Mouse (Mus musculus): Measurements from ENCODE around the gene Fadd.

The Fadd gene

DNA sequence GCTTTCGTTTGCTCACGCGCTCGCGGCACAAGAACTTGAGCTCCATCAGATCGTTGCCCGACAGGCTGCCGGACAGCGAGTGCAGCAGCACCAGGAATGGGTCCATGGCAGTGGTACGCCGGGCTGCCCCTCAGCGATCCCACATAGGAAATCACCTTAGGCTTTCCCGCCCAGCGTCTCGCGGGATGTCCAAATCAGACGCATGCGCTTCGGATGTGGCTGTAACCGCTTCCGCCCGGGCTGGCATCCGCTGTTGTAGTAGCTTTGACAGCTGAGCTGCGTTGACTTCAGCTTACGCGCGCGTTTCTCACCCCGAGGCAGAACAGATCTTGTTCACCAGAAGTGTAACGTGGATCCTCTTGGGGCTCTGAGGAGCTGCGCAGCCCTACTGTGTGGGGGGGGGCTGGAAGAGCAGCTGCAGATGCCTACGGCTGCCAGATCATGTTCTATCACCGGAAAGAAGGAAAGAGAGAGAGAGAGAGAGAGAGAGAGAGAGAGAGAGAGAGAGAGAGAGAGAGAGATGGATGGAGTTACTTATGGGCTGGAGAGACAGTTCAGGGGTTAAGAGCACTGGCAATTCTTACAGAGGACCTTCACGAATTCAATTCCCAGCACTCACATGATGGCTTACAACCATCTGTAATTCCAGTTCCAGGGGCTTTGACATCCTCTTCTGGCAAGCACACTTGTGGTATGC, at the start of gene Fadd:
Fadd (minus strand) TSS at position 180 of the 697 bp plus-strand sequence.
- DNase-seq (ENCODE audit: extremely low read depth, low read depth), result peak; percentile 86

DNA sequence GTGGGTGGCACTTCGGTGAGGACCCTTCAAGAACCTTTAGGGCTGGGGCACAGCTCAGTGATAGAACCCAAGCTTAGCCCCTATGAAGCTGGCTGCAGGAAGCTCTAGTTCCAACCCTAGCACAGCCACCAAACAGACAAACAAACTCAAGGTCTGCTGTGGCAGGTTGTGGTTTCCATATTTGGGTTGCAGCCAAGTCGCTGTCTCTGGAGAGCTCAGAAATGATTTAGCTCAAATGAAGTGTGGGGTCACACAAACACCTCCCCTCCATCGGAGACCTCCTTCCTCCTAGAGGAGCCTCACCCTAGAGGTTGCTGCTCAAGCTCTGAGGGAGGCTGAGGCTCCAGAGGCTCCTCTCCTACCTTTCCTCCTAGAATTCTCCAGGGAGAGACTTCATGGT, 48.4 kb upstream of the Fadd start:
- no peak for DNase-seq (ENCODE audit: extremely low read depth, low read depth)

DNA sequence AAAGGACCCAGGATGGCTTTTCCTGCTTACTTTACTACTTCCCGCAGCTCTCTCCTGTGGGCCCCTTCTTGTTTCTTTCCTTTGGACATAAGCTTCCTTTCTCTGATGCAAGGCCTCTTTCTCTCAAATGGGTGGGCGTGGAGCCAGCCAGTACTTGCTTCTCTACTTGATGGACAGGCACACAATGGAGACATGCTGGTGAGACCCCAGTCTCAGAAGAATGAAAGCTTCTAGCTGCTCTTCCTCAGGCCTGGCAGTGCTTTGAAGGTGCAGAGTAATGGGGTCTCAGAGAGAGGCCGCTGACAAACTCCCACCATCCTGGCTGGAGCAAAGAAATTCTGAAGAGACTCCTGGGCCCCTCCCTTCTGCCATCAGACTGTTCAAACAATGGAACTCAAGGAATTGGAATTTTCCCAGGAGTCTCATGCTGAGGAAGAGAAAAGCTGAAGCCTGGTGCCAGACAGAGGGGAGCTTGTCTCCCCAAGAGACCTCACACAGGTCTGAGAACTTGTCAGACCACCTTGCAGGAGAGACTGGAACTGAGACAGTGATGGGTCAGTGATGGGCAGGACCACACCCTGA, 46.2 kb upstream of the Fadd start:
- DNase-seq (ENCODE audit: extremely low read depth, low read depth), result no peak

DNA sequence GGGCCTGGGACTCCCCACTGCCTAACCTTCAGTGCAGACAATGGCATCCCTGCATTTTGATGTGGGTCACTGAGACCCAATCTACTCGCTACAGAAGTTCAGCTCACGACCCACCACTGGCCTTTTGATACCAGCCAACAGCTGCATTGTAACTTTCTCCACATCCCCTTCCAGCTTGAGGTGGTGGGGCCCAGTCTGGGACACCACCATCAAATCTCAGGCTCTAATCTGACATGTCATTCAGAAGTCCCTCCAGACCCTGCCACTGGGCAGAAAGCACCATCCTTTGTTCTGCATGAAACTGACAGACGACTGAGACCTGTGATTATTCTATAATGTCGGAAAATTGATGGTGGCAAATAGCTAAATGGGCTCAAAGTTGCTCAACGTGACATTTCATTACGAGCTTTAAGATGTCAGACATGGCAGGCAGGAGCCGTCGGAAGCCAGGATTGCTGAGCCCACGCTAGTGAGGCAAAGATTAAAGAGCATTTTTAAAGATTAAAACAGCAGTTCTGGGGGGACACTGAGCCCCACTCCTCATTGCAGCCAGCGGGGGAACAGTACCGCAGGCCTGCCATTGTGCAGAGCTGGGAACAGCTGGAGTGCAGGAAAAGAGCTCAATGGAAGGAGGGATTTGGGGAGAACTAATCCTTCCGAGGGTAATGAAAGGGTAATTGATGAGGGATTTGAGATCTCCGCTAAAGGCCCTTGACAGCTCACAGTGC, 45.5 kb upstream of the Fadd start:
- DNase-seq (ENCODE audit: extremely low read depth, low read depth), result no peak

DNA sequence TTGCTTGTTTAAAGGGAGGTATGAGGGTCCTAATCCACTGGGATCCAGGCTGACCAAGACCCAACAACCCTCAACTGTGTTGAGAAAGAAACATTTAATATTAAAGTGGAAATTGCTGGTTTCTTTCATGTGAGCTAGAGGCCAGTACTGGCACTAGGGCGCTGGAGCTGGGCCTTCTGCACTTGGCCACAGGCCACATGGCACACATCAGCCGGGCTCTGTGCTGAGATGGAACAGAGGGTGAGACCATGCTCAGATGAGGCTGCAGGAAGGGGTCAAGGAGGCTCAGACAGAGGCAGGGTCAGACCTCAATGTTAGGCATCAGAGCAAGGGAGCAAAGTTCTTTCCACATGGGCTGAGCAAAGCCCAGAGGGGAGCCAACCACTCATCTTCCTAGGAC, 43.8 kb upstream of the Fadd start:
- DNase-seq (ENCODE audit: extremely low read depth, low read depth), result no peak

DNA sequence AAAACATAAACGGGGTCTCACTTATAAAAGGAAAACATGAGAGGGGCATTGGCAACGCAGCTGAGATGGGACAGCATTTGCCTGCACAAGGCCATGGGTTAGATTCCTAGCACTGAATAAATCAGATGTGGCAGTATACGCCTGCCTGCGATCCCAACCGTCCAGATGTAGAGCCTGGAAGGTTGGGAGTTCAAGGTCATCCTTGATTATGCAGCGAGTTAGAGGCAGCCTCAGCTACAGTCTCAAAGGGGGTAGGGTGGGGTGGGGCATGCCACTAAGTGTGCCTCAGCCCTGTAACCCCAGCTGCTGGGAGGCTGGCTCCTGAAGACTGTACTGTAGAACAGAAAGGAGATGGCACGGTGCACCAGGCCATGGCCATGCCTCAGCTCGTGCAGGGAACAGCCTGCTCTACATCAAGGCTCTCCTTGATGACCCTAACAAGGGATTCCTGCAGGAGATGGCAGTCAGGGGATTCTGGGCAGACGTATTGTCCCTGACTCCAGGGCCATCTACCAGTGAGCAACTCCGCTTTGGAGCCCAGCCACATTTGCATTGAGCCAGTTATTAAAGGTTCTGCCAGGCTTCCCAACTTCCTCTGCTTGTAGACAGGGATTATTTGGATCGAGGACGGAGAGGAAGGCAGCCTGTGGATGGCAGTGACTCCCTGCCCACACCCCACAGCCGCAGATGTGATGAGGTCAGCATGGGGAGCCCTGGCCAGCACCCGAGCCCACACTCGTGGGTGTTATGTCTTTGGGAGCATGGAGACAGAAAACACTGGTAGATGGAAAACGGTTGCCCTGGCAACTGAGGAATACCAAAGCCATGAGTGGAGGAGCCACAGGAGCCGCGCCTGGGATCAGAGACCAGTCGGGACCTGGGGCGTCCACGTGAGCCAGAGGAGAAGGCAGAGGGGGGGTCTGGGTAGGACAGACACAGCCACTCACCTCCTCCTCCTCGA, 38.7 kb upstream of the Fadd start:
- no peak for DNase-seq (ENCODE audit: extremely low read depth, low read depth)

DNA sequence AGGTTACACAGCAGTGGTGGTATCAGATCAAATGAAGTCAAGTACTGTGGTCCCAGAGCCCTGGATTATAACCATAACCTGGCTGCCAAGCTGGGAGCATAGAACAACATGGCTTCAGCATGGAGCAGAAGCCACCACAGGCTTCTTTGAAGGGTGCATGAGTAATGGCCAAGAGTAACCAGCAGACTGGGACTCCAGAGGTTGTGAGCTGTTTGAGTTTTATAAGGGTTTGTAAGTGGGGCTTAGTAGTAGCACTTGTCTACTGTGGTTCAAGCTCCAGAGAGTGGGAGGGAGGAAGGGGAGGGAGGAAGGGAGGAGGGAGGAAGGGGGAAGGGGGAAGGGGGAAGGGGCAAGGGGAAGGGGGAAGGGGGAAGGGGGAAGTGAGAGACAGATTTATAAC, 38.1 kb upstream of the Fadd start:
- DNase-seq (ENCODE audit: extremely low read depth, low read depth), result no peak

DNA sequence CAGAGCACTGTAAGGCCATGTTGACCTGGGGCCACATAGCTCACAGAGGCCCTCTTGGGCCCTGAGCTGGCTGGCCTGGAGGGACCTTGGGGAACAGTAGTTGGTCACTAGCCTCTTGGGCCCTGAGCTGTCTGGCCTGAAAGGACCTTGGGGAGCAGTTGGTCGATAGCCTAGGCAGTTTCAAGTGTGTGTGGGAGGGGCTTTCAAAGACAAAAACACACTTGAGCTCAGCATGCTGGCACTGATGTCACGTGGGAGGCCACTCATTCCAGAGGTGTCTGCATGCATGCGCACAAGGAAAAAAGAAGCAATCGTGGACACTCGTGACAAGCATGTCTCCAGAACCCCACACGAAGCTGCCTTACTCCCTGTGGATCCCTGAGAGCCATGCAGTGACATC, 33.1 kb upstream of the Fadd start:
- DNase-seq (ENCODE audit: extremely low read depth, low read depth), result no peak

DNA sequence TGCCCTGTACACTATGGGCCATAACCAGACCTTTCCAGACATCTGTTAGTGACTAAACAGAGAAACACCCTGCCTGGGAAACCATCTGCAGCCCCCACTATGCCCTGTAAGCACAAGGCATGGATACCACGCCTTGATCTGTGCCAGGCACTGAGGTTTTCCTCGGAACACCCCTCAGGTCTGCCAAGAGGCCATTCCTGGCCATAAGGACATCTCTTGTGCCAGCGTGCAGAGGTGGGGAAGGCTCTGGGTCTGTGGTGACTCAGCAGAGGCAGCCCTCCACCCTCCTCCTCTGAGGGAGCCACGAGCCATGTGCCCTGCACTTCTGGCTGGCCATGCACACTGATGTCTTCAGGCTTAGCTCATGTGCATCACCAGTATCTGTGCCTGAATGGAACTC, 30.6 kb upstream of the Fadd start:
- DNase-seq (ENCODE audit: extremely low read depth, low read depth), result no peak

DNA sequence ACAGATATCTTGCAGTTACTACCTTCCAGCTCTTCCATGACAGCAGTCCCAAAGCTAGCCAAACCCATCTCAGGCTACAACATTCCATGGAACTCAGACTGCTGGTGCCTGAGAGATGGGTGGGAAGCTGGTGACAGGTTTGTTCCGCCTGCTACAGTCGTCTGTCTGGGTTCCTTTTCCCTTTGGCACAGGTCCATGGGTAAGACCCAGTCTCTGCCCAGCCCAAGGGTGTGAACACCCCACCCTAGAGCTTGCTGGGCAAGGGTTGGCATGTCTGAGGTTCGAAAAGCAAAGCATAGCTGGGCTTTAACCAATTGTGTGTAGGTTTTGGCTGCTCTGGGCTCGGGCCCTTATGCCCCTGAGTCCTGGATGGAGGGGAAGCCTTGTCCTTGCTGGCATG, 30.1 kb upstream of the Fadd start:
- DNase-seq (ENCODE audit: extremely low read depth, low read depth), result no peak

DNA sequence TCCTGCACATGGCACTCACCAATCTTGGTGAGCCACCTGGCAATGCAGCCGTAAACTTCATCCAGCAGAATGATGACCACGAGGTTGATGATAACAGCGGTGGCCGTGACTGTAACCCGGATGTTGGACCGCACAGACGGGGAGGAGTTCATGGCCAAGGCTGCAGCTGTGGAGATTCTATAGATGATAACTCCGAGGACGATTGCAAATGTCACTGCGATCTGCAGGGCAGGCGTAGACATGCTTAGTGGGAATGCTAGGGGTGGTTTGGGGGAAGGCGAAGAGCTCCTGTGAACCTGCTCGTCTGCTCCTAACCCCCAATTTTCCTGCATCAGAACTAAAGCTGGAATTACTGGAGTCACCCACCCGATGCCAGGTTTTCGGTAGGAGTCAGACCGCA, 29.3 kb upstream of the Fadd start:
- DNase-seq (ENCODE audit: extremely low read depth, low read depth), result no peak

DNA sequence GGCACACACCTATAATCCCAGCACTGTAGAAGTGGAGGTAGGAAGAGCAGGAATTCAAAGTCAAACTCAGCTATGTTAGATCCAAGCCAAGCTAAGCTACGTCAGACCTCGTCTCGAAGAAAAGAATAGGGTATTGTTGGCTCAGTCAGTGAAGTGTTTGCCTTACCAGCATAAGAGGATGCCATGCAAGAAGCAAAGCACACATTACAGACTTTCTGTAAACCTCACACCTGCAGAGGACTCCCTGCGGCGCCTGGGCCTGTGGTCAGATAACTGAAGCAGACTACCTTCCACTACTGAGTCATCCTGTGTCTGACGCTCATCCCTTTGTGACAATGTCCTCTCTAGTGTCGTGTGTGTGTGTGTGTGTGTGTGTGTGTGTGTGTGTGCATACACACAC, 27.3 kb upstream of the Fadd start:
- DNase-seq (ENCODE audit: extremely low read depth, low read depth), result no peak

DNA sequence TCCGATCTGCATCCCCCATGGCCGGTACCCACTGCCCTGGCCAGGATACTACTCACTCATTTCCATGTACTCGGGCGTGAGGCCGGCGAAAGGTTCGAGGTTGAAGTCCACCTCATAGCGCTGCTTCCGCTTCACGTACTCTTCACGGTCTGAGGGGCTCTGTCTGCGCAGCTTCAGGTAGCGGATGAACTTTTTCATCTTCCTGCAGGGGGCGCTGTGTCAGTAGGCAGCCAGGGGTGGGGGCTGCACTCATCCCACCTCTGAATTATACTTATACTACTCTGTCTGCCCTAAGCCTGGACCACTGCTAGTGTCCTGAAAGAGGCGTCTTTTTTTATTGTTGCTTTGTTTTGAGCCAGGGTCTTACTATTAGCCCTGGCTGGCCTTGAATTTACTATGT, 25.6 kb upstream of the Fadd start:
- no peak for DNase-seq (ENCODE audit: extremely low read depth, low read depth)

DNA sequence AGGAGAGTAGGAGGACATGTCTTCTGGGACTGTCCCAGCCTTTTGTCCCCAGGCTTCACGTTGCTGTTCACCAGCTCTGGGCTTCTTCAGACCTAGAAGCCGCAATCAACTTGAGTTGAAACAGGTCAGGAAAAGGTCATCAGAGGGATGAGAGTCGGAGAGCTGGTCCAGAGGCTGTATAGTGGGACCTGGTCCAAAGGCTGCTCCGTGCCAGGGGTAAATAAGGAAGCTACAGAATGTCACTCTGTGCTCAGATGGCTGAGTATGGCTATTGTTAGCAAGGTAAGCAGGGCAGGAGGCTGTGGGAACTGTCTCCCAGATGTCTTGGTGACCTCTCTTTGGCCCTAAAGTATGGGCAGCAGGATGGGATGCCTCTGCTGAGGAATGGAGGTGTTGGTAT, 22.5 kb upstream of the Fadd start:
- DNase-seq (ENCODE audit: extremely low read depth, low read depth), result no peak

DNA sequence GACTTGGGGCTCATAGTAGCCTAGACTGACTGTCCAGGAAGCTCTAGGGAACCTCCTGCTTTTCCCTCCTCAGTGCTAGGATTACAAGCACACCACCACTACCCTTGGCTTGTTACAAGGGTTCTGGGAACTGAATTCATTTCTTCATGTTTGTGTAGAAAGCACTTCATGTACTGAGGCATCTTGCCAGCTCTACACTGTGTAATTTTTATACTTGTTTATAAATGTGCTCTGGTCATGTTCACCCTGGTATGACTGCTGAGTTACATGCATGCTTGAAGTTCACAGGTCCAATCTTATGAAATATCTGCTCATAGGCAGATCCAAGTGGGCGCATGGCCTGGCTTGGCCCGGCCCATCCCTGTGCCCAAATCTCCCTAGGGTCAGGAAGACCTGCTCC, 22.0 kb upstream of the Fadd start:
- no peak for DNase-seq (ENCODE audit: extremely low read depth, low read depth)

DNA sequence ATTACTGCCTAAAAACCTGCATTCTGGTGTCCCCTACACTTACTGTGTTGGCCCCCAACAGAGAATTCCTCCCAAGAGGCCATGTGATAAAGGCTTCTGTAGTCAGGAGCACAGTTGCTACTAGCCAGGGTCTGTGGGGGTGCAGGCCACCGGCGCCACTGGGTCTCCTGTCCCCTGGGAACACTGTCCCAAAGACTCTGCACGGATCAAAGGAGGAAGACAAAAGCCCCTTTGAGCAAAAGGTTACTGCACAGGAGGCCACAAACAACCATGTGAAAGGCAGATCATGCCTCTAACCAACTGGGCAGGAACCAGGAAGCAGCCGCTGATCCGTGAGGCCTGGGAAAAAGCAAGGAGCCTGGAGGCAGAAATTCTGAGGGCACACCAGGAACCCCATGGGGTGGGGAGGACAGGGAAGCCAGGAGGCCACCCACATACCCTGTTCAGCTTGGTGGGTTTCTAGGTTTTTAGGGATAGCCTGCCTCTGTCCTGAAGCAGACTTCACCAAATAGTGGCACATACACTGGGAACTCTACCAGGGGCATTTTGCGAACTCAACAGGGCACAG, 18.2 kb upstream of the Fadd start:
- DNase-seq (ENCODE audit: extremely low read depth, low read depth), result no peak

DNA sequence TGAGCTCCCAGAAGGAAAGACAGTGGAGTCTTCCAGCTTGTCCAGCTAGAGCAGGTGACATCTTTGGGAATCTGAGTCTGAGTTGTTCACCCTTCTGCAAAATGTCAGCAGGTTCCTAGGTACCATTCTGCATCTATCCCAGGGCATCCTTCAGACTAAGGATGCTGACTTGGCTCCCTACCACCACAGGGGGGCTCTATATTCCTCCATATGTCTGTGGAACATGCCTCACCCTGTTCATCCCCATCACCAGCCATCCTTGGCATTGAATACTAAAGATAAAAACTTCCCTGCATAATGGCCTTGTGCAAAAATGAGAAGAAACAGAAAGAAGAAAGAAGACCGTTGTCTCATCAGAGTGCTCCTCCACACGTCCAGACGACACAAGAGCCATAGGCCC, 7.2 kb upstream of the Fadd start:
- no peak for DNase-seq (ENCODE audit: extremely low read depth, low read depth)

DNA sequence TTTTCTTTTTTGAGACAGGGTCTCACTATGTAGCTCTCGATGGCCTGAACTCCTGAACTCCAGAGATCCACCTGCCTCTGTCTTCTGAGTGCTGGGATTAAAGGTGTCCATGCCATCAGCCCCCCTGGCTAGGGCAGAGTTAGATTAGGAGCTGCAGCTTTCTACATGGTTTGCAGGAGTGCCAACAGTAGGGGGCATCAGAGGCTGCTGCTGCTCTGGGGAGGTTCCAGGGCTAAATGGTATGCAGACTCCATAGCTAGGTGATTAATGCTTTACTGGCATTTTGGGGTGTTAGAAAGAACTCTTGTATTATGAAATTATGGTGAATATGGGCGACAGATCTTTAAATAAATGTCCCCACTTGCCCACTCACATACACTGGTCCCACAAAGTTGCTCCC, 5.0 kb upstream of the Fadd start:
- DNase-seq (ENCODE audit: extremely low read depth, low read depth), result no peak

DNA sequence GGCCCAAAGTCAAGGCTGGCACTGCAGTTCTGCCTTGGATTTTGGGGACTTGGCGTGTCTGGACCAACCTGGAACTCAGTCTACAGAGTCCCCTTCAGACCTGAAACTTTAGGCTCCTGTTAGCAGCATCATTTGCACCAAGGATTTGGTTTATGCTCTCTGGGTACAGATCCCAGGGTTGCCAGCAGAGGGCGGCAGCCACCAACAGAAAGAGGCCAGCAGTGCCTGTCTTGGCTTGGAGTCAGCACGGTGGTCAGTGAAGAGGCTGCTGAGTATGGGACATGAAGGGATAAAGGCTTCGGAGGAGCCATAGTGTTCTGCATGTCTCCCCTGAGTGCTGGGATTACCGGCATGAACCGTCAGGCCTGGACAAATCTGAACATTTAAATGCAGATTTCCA, 3.4 kb upstream of the Fadd start:
- no peak for DNase-seq (ENCODE audit: extremely low read depth, low read depth)

DNA sequence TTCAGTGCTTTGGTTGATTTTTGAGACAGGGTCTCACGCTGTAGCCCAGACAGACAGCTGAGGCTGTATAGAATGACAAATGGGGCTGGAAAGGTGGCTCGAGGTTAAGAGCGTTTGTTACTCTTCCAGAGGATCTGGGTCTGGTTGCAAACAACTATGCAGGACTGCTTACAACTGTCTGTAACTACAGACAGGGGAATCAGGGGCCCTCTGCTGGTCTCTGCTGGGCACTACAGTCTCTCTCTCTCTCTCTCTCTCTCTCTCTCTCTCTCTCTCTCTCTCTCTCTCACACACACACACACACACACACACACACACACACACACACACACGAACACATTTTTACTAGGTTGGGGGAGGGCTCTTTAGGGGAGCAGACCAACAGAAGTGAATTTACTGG, 1.4 kb upstream of the Fadd start:
- DNase-seq (ENCODE audit: extremely low read depth, low read depth), result peak; percentile 55

DNA sequence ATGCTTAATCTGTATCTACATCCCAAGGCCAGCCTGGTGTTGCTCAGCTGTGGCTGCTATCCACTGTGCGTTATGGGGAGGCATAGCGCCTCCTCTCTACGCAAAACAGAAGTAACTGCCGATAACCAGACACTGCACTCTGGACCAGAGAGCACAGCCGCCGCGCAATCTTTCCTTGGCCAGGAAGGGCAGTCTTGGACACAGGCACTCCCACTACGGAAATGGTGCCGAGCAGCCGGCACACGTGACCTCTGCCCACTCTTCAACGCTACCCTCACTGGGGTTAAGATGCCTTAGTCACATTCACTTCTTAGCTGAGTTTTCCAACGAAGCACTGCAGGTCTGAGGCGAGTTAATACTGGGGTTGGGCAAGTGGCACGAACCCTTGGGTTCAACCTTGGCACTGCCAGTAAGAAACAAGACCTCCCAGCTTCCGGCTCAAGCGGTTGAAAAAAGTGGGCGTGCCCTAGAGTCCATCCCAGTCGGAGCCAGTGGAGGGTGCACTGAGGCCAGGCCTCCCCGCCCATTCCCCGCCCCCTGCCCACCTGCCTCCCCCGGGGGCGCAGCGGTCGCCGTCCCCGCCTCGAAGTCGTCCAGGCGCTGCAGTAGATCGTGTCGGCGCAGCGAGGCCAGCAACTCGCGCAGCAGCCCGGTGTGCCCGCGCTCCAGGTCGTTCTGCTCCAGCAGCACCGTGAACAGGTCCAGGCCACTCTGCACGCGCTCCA, 542 bp downstream of the Fadd start:
- peak; percentile 84 for DNase-seq (ENCODE audit: extremely low read depth, low read depth)

Measured in MEL-GATA-1-ER (cell line).